Mouse (Mus musculus): ENCODE measurements around the gene Pabpc1l. TPM values are rescaled to one million over a fixed set of nuclear protein-coding genes. Genes with fewer than 3 reads are reported as not detected.

Gene Pabpc1l
- polyA plus RNA-seq, 1 experiment from 2014 or later: 1.4 TPM

DNA sequence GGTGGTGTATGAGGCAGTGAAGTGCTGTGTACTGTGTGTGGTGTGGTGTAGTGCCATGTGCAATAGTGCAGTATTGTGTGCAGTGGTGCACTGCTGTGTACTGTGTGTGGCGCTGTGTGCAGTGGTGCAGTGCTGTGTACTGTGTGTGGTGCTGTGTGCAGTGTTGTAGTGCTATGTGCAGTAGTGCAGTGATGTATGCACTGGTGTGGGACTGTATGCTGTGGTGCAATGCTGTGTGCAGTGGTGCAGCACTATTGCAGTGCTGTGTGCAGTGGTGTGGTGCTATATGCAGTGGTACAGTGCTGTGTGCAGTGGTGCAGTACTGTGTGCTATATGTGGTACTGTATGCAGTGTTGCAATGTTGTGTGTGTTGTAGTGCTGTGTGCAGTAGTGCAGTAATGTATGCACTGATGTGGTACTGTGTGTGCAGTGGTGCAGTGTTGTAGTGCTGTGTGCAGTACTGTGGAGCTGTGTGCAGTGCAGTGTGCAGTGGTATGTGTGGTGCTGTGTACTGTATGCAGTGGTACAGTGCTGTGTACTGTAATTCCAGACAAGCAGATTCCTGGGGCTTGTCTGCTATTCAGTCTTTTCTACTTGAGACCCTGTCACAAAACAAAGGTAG, 13.3 kb downstream of the Pabpc1l start:
- Histone ChIP-seq H3K27ac (replicated peaks; ENCODE audit: low read depth, low read length) (no peak overlapping the region), H3K4me2 (ENCODE audit: low read depth, low read length) (no peak overlapping the region), H3K4me3 (ENCODE audit: low read depth, low read length) (no peak overlapping the region), H3K36me3 (replicated peaks; ENCODE audit: control insufficient read depth, insufficient read depth, low read depth, low read length) (no peaks in the 10 kb centered on the region), H3K9me3 (replicated peaks; ENCODE audit: control insufficient read depth, low read length) (no peaks in the 10 kb centered on the region), H3K9ac (replicated peaks; ENCODE audit: low read length) (no peak overlapping the region), H3K4me1 (ENCODE audit: control insufficient read depth, insufficient read depth, low read length) (no peaks in the 10 kb centered on the region), H3K27me3 (ENCODE audit: control insufficient read depth, insufficient read depth, low read length) (no peaks in the 10 kb centered on the region)
- peak; percentile 45 for ATAC-seq (replicated peaks; ENCODE audit: insufficient number of reproducible peaks, low FRiP score, low TSS enrichment, low read depth)
- DNase-seq (ENCODE audit: low spot score): no peak
- 93% methylated on average over 1 of the region's 1 CpGs for WGBS

DNA sequence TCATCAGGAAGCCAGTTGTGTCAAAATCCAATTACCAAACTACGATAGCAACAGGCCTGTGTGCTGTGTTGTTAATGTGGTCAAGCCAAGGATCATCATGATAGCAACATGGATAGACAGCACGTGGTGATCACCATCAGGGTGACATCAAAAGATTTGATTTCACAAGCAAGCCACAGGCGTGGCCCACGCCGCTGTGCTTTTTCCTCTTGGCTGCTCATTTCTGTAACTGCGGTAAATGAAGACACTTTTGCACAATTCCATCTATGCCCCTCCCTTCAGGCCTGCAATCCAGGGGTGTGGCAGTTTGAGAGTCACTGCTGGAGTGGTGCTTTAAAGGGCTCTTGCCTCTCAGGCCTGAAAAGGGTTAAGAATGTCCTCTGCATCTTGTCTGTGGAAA, 15.7 kb downstream of the Pabpc1l start:
- H3K27ac ChIP-seq (replicated peaks; ENCODE audit: low read depth, low read length): no peak overlapping the region
- no peaks in the 10 kb centered on the region for H3K4me1 ChIP-seq (ENCODE audit: control insufficient read depth, insufficient read depth, low read length)
- no peak for ATAC-seq (replicated peaks; ENCODE audit: insufficient number of reproducible peaks, low FRiP score, low TSS enrichment, low read depth)
- no peak overlapping the region for H3K4me2 ChIP-seq (ENCODE audit: low read depth, low read length)
- H3K9me3 ChIP-seq (replicated peaks; ENCODE audit: control insufficient read depth, low read length): no peaks in the 10 kb centered on the region
- WGBS: 89% methylated on average over 6 of the region's 6 CpGs
- H3K9ac ChIP-seq (replicated peaks; ENCODE audit: low read length): no peak overlapping the region
- H3K27me3 ChIP-seq (ENCODE audit: control insufficient read depth, insufficient read depth, low read length): no peaks in the 10 kb centered on the region
- H3K4me3 ChIP-seq (ENCODE audit: low read depth, low read length): no peak overlapping the region
- DNase-seq (ENCODE audit: low spot score): no peak
- no peaks in the 10 kb centered on the region for H3K36me3 ChIP-seq (replicated peaks; ENCODE audit: control insufficient read depth, insufficient read depth, low read depth, low read length)

DNA sequence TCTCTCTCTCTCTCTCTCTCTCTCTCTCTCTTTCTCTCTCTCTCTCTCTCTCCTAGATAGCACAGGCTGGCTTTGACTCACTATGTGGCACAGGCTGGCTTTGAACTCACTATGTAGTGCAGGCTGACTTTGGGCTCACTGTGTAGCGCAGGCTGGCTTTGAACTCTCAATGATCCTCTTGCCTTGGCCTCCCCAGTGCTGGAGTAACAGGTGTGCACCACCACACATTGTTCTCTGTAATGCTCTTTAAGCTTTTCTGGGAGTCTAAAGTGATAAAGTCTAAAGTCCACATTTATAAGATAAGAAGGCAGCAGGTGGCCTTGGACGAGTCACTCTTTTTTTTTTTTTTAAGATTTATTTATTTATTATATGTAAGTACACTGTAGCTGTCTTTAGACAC, 16.3 kb downstream of the Pabpc1l start:
- no peak for DNase-seq (ENCODE audit: low spot score)
- Histone ChIP-seq H3K27ac (replicated peaks; ENCODE audit: low read depth, low read length) (no peak overlapping the region), H3K27me3 (ENCODE audit: control insufficient read depth, insufficient read depth, low read length) (no peaks in the 10 kb centered on the region), H3K36me3 (replicated peaks; ENCODE audit: control insufficient read depth, insufficient read depth, low read depth, low read length) (no peaks in the 10 kb centered on the region), H3K9ac (replicated peaks; ENCODE audit: low read length) (no peak overlapping the region), H3K4me3 (ENCODE audit: low read depth, low read length) (no peak overlapping the region), H3K4me1 (ENCODE audit: control insufficient read depth, insufficient read depth, low read length) (no peaks in the 10 kb centered on the region), H3K4me2 (ENCODE audit: low read depth, low read length) (no peak overlapping the region), H3K9me3 (replicated peaks; ENCODE audit: control insufficient read depth, low read length) (no peaks in the 10 kb centered on the region)
- 80% methylated on average over 2 of the region's 2 CpGs for WGBS
- no peak for ATAC-seq (replicated peaks; ENCODE audit: insufficient number of reproducible peaks, low FRiP score, low TSS enrichment, low read depth)

DNA sequence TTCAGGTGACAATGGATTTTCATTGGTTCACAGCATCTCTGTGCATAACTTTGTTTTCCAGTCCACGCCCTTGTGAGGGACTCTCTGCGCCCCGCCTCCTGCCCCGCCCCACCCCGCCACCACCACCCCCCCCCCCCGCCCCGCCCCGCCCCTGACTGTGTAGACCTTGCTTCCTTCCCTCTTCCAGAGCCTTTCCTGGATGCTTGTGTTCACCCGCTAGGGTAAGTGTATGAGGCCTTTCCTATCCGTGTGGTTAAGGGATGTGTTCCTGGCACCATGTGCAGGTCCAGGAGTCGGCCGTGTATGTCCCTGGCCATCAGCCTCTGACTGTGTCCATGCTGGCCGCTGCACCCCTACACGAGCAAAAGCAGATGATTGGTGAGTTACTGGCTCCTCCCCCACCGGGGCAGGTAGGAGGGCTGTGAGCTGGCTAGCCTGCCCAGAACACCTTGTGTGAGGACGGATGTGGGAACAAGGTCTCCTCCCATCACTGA, 22.0 kb downstream of the Pabpc1l start:
- no peak overlapping the region for H3K4me3 ChIP-seq (ENCODE audit: low read depth, low read length)
- DNase-seq (ENCODE audit: low spot score) (peak; percentile 28), ATAC-seq (replicated peaks; ENCODE audit: insufficient number of reproducible peaks, low FRiP score, low TSS enrichment, low read depth) (peak; percentile 65)
- H3K9me3 ChIP-seq (replicated peaks; ENCODE audit: control insufficient read depth, low read length): no peaks in the 10 kb centered on the region
- no peaks in the 10 kb centered on the region for H3K4me1 ChIP-seq (ENCODE audit: control insufficient read depth, insufficient read depth, low read length)
- H3K4me2 ChIP-seq (ENCODE audit: low read depth, low read length): peak overlapping the region; percentile 32; the same call in 1 of the 2 replicates
- H3K27me3 ChIP-seq (ENCODE audit: control insufficient read depth, insufficient read depth, low read length): no peaks in the 10 kb centered on the region
- 0 out of 2 replicates have a peak overlapping the region, but pooled peaks have one; percentile 32 for H3K9ac ChIP-seq (replicated peaks; ENCODE audit: low read length)
- WGBS: 5% methylated on average over 12 of the region's 16 CpGs
- H3K36me3 ChIP-seq (replicated peaks; ENCODE audit: control insufficient read depth, insufficient read depth, low read depth, low read length): no peaks in the 10 kb centered on the region
- no peak overlapping the region for H3K27ac ChIP-seq (replicated peaks; ENCODE audit: low read depth, low read length)

DNA sequence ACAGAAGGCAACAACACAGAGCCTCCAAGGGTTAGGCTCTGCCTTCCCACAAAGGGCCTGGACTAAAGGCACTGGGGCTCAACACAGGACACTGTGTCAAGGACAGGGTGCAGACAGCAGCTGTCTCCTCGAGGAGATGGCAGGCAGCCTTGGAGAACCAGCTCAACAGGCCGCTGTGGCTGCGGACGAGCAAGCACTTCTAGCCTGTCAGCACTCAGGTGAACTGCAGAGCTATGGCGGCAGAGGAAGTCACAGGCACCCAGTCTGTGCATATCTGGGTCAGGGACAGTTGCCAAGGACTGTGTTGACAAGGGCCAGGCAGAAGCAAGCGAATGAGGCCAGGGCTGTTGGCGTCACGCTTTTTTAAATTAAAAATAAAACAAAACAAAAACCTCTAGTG, 28.5 kb downstream of the Pabpc1l start:
- 87% methylated on average over 8 of the region's 8 CpGs for WGBS
- no peak overlapping the region for H3K4me3 ChIP-seq (ENCODE audit: low read depth, low read length)
- H3K27me3 ChIP-seq (ENCODE audit: control insufficient read depth, insufficient read depth, low read length): no peaks in the 10 kb centered on the region
- no peaks in the 10 kb centered on the region; the same call in 1 of the 2 replicates for H3K36me3 ChIP-seq (replicated peaks; ENCODE audit: control insufficient read depth, insufficient read depth, low read depth, low read length)
- no peak overlapping the region for H3K27ac ChIP-seq (replicated peaks; ENCODE audit: low read depth, low read length)
- H3K4me1 ChIP-seq (ENCODE audit: control insufficient read depth, insufficient read depth, low read length): no peaks in the 10 kb centered on the region
- DNase-seq (ENCODE audit: low spot score) (no peak), ATAC-seq (replicated peaks; ENCODE audit: insufficient number of reproducible peaks, low FRiP score, low TSS enrichment, low read depth) (no peak)
- no peaks in the 10 kb centered on the region for H3K9me3 ChIP-seq (replicated peaks; ENCODE audit: control insufficient read depth, low read length)
- H3K4me2 ChIP-seq (ENCODE audit: low read depth, low read length): no peak overlapping the region
- H3K9ac ChIP-seq (replicated peaks; ENCODE audit: low read length): no peak overlapping the region

DNA sequence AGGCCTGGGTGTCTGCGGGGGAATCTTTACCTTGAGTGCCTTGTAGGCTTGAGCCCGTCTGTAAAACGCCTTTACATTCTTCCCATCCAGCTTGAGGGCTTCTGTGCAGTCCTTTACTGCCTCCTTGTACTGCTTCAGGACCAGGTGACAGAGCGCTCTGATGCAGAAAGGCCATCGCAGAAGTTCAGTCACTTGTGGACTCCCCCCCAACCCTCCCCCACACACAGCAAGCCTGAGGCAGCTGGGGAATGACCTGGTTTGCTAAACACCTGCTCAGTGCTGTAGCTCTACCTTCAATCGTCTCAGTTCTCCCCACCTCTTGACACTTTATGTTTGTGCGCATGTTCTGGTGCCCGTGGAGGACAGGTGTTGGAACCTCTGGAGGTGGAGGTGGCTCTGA, 29.4 kb downstream of the Pabpc1l start:
- H3K27ac ChIP-seq (replicated peaks; ENCODE audit: low read depth, low read length): no peak overlapping the region
- no peaks in the 10 kb centered on the region for H3K9me3 ChIP-seq (replicated peaks; ENCODE audit: control insufficient read depth, low read length)
- H3K27me3 ChIP-seq (ENCODE audit: control insufficient read depth, insufficient read depth, low read length): no peaks in the 10 kb centered on the region
- 93% methylated on average over 8 of the region's 8 CpGs for WGBS
- H3K4me3 ChIP-seq (ENCODE audit: low read depth, low read length): no peak overlapping the region
- H3K9ac ChIP-seq (replicated peaks; ENCODE audit: low read length): no peak overlapping the region
- ATAC-seq (replicated peaks; ENCODE audit: insufficient number of reproducible peaks, low FRiP score, low TSS enrichment, low read depth) (no peak), DNase-seq (ENCODE audit: low spot score) (no peak)
- H3K36me3 ChIP-seq (replicated peaks; ENCODE audit: control insufficient read depth, insufficient read depth, low read depth, low read length): peaks cover 2% of the 10 kb centered on the region
- no peak overlapping the region for H3K4me2 ChIP-seq (ENCODE audit: low read depth, low read length)
- no peaks in the 10 kb centered on the region for H3K4me1 ChIP-seq (ENCODE audit: control insufficient read depth, insufficient read depth, low read length)

DNA sequence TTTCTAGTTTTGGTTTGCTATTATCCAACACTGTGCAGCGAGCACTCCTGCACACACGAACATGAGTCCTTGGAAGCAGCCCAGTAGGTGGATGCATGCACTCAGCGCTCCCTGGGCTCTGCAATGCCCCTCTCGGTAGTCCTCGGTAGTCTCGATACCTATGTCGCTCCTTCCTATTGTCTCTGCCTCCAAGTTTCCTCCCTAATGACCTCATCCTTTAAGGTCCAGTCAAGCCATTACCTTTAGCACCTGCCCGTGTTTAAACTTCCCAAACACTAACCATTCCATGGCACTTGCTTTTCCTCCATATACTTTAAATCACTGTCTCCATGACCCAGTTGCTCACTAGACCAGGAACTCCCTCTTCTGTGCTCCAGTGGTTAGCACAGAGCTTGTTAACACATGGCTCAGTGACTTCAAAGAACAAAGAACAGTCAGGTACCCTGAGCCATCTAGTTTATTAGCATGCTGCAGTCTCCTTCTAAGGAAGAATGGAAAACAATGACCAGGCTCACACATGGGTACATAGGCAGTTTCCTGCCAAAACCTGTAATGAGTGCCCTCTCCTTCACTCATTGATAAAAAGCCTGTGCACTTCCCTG, 34.5 kb downstream of the Pabpc1l start:
- Histone ChIP-seq H3K4me1 (ENCODE audit: control insufficient read depth, insufficient read depth, low read length) (no peaks in the 10 kb centered on the region), H3K27me3 (ENCODE audit: control insufficient read depth, insufficient read depth, low read length) (no peaks in the 10 kb centered on the region), H3K4me3 (ENCODE audit: low read depth, low read length) (no peak overlapping the region), H3K9me3 (replicated peaks; ENCODE audit: control insufficient read depth, low read length) (no peaks in the 10 kb centered on the region), H3K36me3 (replicated peaks; ENCODE audit: control insufficient read depth, insufficient read depth, low read depth, low read length) (peaks cover 14% of the 10 kb centered on the region), H3K27ac (replicated peaks; ENCODE audit: low read depth, low read length) (no peak overlapping the region), H3K4me2 (ENCODE audit: low read depth, low read length) (no peak overlapping the region), H3K9ac (replicated peaks; ENCODE audit: low read length) (no peak overlapping the region)
- ATAC-seq (replicated peaks; ENCODE audit: insufficient number of reproducible peaks, low FRiP score, low TSS enrichment, low read depth): no peak
- no peak for DNase-seq (ENCODE audit: low spot score)
- 93% methylated on average over 8 of the region's 8 CpGs for WGBS

DNA sequence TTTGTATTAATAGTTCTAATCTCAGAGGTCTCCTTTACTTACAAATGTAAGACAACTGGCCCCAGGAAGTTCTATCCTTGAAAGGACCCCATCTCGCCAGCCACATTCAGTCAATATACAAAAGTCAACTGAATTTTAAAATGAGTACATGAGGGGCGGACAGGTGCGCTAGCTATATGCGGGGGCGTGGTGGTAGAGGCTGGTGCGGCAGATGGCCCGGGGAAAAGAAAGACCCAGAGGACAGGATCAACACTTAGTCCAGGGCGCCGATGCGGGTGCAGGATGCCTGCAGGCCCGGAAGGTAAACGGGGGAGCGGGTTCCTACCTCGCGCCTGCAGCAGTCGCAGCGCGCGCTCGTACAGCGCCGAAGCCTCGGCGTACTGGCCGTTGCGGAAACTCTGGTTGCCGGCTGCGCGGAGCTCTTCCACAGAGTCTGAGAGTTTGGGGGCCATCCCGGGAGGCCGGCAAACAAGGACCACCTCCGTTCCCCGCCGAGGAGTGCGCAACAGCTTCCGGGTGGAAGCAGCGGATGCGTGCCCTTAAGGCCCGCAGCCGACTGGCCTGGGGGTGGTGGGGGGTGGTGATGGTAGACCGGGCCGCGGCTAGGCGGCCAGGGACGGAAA, 45.0 kb downstream of the Pabpc1l start, which contains the start of gene Stk4:
Gene Stk4, plus strand, starts transcription at position 181 of the 623 bp plus-strand sequence.
- Histone ChIP-seq H3K4me1 (ENCODE audit: control insufficient read depth, insufficient read depth, low read length) (no peaks in the 10 kb centered on the region; the same call in 1 of the 2 replicates), H3K9me3 (replicated peaks; ENCODE audit: control insufficient read depth, low read length) (no peaks in the 10 kb centered on the region), H3K36me3 (replicated peaks; ENCODE audit: control insufficient read depth, insufficient read depth, low read depth, low read length) (no peaks in the 10 kb centered on the region), H3K27me3 (ENCODE audit: control insufficient read depth, insufficient read depth, low read length) (no peaks in the 10 kb centered on the region), H3K9ac (replicated peaks; ENCODE audit: low read length) (peak within 1 kb of the TSS; percentile 84), H3K4me3 (ENCODE audit: low read depth, low read length) (peak within 1 kb of the TSS; percentile 92), H3K27ac (replicated peaks; ENCODE audit: low read depth, low read length) (peak within 1 kb of the TSS; percentile 70), H3K4me2 (ENCODE audit: low read depth, low read length) (peak within 1 kb of the TSS; percentile 75)
- WGBS: under 1% methylated on average over 45 of the region's 45 CpGs
- no peak; the same call in 1 of the 2 replicates for ATAC-seq (replicated peaks; ENCODE audit: insufficient number of reproducible peaks, low FRiP score, low TSS enrichment, low read depth)
- peak; percentile 54 for DNase-seq (ENCODE audit: low spot score)

Measured in embryonic facial prominence, embryonic 11.5 days (tissue).